Mouse (Mus musculus): ENCODE measurements around the gene Slc22a6. TPM values are rescaled to one million over a fixed set of nuclear protein-coding genes. Genes with fewer than 3 reads are reported as not detected.

Gene Slc22a6
- total RNA-seq, 1 experiment from 2014 or later: not detected

DNA sequence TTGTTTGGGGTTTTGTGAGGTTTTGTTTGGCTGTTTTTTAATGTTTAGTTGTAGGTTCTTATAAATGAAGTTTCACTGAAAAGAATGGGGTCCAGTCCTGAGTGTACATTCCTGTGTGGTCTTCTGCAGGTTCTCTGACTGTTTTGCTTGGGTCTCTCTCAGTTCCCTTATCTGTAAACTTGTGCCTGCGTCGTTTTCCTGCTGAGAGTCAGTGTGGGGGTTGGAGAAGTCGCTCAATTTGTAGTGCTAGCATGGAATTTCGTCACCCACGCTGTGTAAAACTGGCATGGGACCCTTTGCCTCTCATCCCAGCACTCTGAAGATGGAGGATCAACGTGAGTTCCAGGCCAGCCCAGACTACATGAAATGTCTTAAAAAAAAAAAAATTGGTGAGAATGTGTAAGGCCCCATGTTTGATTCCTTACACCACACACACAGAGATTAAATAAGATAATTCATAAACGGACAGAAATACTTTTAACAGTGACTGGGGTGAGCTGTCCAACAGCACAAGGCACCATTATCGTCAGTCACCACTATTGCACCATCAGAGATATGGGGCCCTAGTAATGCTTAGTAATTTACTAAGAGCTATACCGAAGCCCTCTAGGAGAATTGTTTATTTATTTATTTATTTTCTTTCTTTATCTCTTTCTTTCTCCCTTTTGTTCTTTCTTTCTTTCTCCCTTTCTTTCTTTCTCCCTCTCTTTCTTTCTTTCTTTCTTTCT lies 55.7 kb downstream of the Slc22a6 start:
- peak; percentile 45; the same call in 1 of the 2 replicates for ATAC-seq (replicated peaks; ENCODE audit: low read depth, poor library complexity, severe bottlenecking)

Other genes with a start within 250 kb of the Slc22a6 start
- gene Slc22a30, start 212.9 kb upstream of the Slc22a6 start, total RNA-seq (2017): not detected in 2 replicates
- not detected in 2 replicates for gene Slc22a8, start 26.8 kb upstream of the Slc22a6 start, total RNA-seq (2017)
- not detected in 2 replicates for gene Chrm1, start 45.8 kb downstream of the Slc22a6 start, total RNA-seq (2017)
- 124 and 150 TPM in 2 replicates for gene Slc3a2, start 105.3 kb downstream of the Slc22a6 start, total RNA-seq (2017)
- gene Wdr74, start 117.8 kb downstream of the Slc22a6 start, total RNA-seq (2017): 121 and 149 TPM in 2 replicates
- gene 1700092M07Rik, start 122.7 kb downstream of the Slc22a6 start, total RNA-seq (2017): 1.5 and 5.8 TPM in 2 replicates
- 45.7 and 60.0 TPM in 2 replicates for gene Stx5a, start 123.4 kb downstream of the Slc22a6 start, total RNA-seq (2017)
- 126 and 129 TPM in 2 replicates for gene Nxf1, start 139.0 kb downstream of the Slc22a6 start, total RNA-seq (2017)
- gene Tmem223, start 153.0 kb downstream of the Slc22a6 start, total RNA-seq (2017): 36.9 and 48.2 TPM in 2 replicates
- gene Tmem179b, start 156.4 kb downstream of the Slc22a6 start, total RNA-seq (2017): 57.4 and 60.0 TPM in 2 replicates
- 10.3 and 11.4 TPM in 2 replicates for gene Taf6l, start 168.4 kb downstream of the Slc22a6 start, total RNA-seq (2017)
- 52.9 and 62.4 TPM in 2 replicates for gene Polr2g, start 180.5 kb downstream of the Slc22a6 start, total RNA-seq (2017)
- 1.8 and 1.9 TPM in 2 replicates for gene Zbtb3, start 184.5 kb downstream of the Slc22a6 start, total RNA-seq (2017)
- gene Ttc9c, start 201.3 kb downstream of the Slc22a6 start, total RNA-seq (2017): 65.7 and 68.2 TPM in 2 replicates
- 89.1 and 100 TPM in 2 replicates for gene Hnrnpul2, start 202.0 kb downstream of the Slc22a6 start, total RNA-seq (2017)
- gene AC129217.1, start 211.7 kb downstream of the Slc22a6 start, total RNA-seq (2017): 4.2 TPM in 1 of 2 replicates, not detected in the other
- 34.5 and 41.5 TPM in 2 replicates for gene Bscl2, start 219.4 kb downstream of the Slc22a6 start, total RNA-seq (2017)
- not detected in 2 replicates for gene Gng3, start 221.2 kb downstream of the Slc22a6 start, total RNA-seq (2017)
- 0.73 TPM in 1 of 2 replicates, not detected in the other for gene Lrrn4cl, start 232.7 kb downstream of the Slc22a6 start, total RNA-seq (2017)

Data from common myeloid progenitor, adult 5-6 weeks (primary cell).